Mouse (Mus musculus) kidney, adult 2 months (tissue): ENCODE results near the gene Kif1b. TPM values are rescaled to one million over a fixed set of nuclear protein-coding genes. Genes with fewer than 3 reads are reported as not detected.

Experiments
- DNase-seq: peaks from one replicate; pipeline ENCODE4 v3.0.0; 2021
- H3K27ac ChIP-seq: fragments of 200-500 bp; 2 replicates; pipeline ENCODE4 v1.5.1; 2012; ENCODE audit warnings: low read depth, low read length, control low read depth, inconsistent platforms; ENCODE audit not compliant: insufficient read depth
- H3K27me3 ChIP-seq: fragments of 200-500 bp; replicated peaks from 2 replicates; pipeline ENCODE4 v1.6.1; 2012; ENCODE audit warnings: mild to moderate bottlenecking, moderate library complexity, low read length, inconsistent platforms; ENCODE audit not compliant: control insufficient read depth, insufficient read depth
- H3K36me3 ChIP-seq: fragments of 200-500 bp; 2 replicates; pipeline ENCODE4 v1.6.1; 2012; ENCODE audit warnings: mild to moderate bottlenecking, moderate library complexity, low read length, inconsistent platforms; ENCODE audit not compliant: control insufficient read depth, insufficient read depth
- H3K4me1 ChIP-seq: fragments of 200-500 bp; 2 replicates; pipeline ENCODE4 v1.6.1; 2011; ENCODE audit warnings: low read length; ENCODE audit not compliant: control insufficient read depth, insufficient read depth
- H3K4me3 ChIP-seq: fragments of 200-500 bp; 2 replicates; pipeline ENCODE4 v1.5.1; 2011; ENCODE audit warnings: mild to moderate bottlenecking, low read depth, low read length, control low read depth; ENCODE audit not compliant: insufficient read depth
- CTCF ChIP-seq: fragments of 200-500 bp; conservative IDR thresholded peaks from 2 replicates; pipeline ENCODE4 v1.5.1; 2011; ENCODE audit warnings: low read depth, mild to moderate bottlenecking, control low read depth, low read length, moderate library complexity, mixed read lengths; ENCODE audit not compliant: insufficient read depth, insufficient read length
- POLR2A ChIP-seq: fragments of 200-500 bp; IDR thresholded peaks from one replicate; pipeline ENCODE4 v1.6.1; 2011; ENCODE audit warnings: low read depth, low read length, control low read depth
- WGBS: fragments of 180-500 bp; shearing (Covaris S2); methylation state at CpG from one replicate; pipeline ENCODE4 v1.1.7; 2018; 5-methylcytosine and 5-hydroxymethylcytosine counted together
- polyA plus RNA-seq: library from polyadenylated mRNA; depleted of rRNA; stranded (reverse); fragments of >200 nt; gene quantifications from 2 replicates; pipeline ENCODE4 v1.2.3, GENCODE M21; 2012

The Kif1b gene
- polyA plus RNA-seq, 1 experiment: 31.1 TPM

- Histone ChIP-seq H3K36me3 (no peaks in the 10 kb centered on the region), H3K4me3 (no peak overlapping the region), H3K27me3 (no peaks in the 10 kb centered on the region), H3K27ac (no peak overlapping the region), H3K4me1 (no peaks in the 10 kb centered on the region)
- WGBS: 65% methylated on average over 5 of the region's 5 CpGs
- DNase-seq: no peak
- TF ChIP-seq CTCF: no peak
- no peak for TF ChIP-seq POLR2A
Observed at GRCm38 (mm10) chr4:149317387-149317786, 9.9 kb upstream of the Kif1b start.

- no peak for DNase-seq
- Histone ChIP-seq H3K27ac (no peak overlapping the region), H3K4me1 (no peaks in the 10 kb centered on the region), H3K27me3 (no peaks in the 10 kb centered on the region), H3K36me3 (no peaks in the 10 kb centered on the region), H3K4me3 (no peak overlapping the region)
- WGBS: 78% methylated on average over 11 of the region's 11 CpGs
- no peak for TF ChIP-seq POLR2A
- no peak for TF ChIP-seq CTCF
Observed at GRCm38 (mm10) chr4:149314275-149314837, 6.9 kb upstream of the Kif1b start.

GRCm38 (mm10) chr4:149313558-149314253 is 6.2 kb upstream of the Kif1b start:
- Histone ChIP-seq H3K4me3 (no peak overlapping the region), H3K36me3 (no peaks in the 10 kb centered on the region), H3K27ac (no peak overlapping the region), H3K4me1 (no peaks in the 10 kb centered on the region), H3K27me3 (no peaks in the 10 kb centered on the region)
- 87% methylated on average over 12 of the region's 12 CpGs for WGBS
- no peak for TF ChIP-seq POLR2A
- TF ChIP-seq CTCF: no peak
- no peak for DNase-seq

- DNase-seq: no peak
- Histone ChIP-seq H3K36me3 (no peaks in the 10 kb centered on the region), H3K4me1 (no peaks in the 10 kb centered on the region), H3K27ac (no peak overlapping the region), H3K4me3 (no peak overlapping the region), H3K27me3 (no peaks in the 10 kb centered on the region)
- no peak for TF ChIP-seq CTCF
- no peak for TF ChIP-seq POLR2A
- 89% methylated on average over 5 of the region's 5 CpGs for WGBS
Observed at GRCm38 (mm10) chr4:149311996-149312395, 4.5 kb upstream of the Kif1b start.

- H3K27me3 ChIP-seq: no peaks in the 10 kb centered on the region
- no peaks in the 10 kb centered on the region for H3K36me3 ChIP-seq
- 0 out of 2 replicates have a peak overlapping the region, but pooled peaks have one; percentile 67 for H3K4me3 ChIP-seq
- 70% methylated on average over 3 of the region's 3 CpGs for WGBS
- peak overlapping the region; percentile 42; the same call in 1 of the 2 replicates for H3K27ac ChIP-seq
- TF ChIP-seq CTCF (no peak), POLR2A (no peak)
- DNase-seq: no peak
- peaks cover 5% of the 10 kb centered on the region; the same call in 1 of the 2 replicates for H3K4me1 ChIP-seq
Observed at GRCm38 (mm10) chr4:149308491-149308820, 963 bp upstream of the Kif1b start.

- peak overlapping the region; percentile 53 for H3K27ac ChIP-seq
Observed at GRCm38 (mm10) chr4:149306712-149307595, 539 bp downstream of the Kif1b start.

More at GRCm38 (mm10) chr4:149306712-149307595, 539 bp downstream of the Kif1b start:
- TF ChIP-seq POLR2A: no peak
- no peak for TF ChIP-seq CTCF
- Histone ChIP-seq H3K36me3 (no peaks in the 10 kb centered on the region), H3K4me3 (peak overlapping the region; percentile 68), H3K4me1 (peaks cover 8% of the 10 kb centered on the region; the same call in 1 of the 2 replicates), H3K27me3 (no peaks in the 10 kb centered on the region)
- peak; percentile 87 for DNase-seq
- under 1% methylated on average over 72 of the region's 83 CpGs for WGBS
